Mouse (Mus musculus): ENCODE results near the gene Tmem171.

Tmem171 gene

GRCm38 (mm10) chr13:98693316-98693715 lies 1.3 kb downstream of the Tmem171 start:
- DNase-seq (ENCODE audit: low read depth, low spot score): no peak

GRCm38 (mm10) chr13:98691956-98692515 lies 2.6 kb downstream of the Tmem171 start:
- no peak for DNase-seq (ENCODE audit: low read depth, low spot score)

- DNase-seq (ENCODE audit: low read depth, low spot score): no peak
These were observed 3.7 kb downstream of the Tmem171 start for GRCm38 (mm10) chr13:98690886-98691285.

DNA sequence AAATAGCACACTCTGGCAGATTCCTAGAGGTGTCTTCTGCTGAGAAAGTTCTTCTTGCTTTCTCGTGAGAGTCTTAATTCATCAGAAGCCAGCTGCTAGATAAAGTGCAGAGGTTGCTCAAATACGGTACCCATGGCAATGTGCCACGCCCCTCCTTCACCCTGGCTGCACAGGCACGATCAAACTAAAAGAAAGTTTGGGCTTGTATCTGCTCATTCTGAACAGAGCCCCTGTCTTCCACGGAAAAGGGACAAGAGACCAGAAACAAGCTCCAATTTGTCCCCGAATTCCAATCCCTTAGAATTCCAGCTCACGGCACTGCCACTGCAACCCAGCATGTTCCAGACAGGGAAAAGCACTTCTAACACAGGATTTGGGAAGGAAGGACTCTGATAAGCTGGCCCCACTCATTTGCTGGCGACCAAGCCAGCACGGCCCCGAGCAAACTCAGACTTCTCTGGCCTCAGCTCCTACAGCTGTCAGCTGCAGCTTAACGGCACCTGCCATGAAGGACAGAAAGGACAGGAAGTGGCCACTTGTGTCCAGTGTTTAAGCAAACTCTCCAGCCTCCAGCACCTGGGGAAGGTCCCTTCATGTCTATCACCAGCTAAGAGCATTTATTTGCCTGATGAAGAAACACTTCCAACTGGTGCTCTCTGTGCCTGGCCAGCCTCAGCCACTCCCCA lies 4.9 kb downstream of the Tmem171 start:
- DNase-seq (ENCODE audit: low read depth, low spot score): no peak

GRCm38 (mm10) chr13:98687931-98688330 lies 6.7 kb downstream of the Tmem171 start:
- no peak for DNase-seq (ENCODE audit: low read depth, low spot score)

GRCm38 (mm10) chr13:98684144-98684900 lies 10.3 kb downstream of the Tmem171 start:
- DNase-seq (ENCODE audit: low read depth, low spot score): no peak

GRCm38 (mm10) chr13:98683412-98683811 lies 11.2 kb downstream of the Tmem171 start:
- no peak for DNase-seq (ENCODE audit: low read depth, low spot score)

DNA sequence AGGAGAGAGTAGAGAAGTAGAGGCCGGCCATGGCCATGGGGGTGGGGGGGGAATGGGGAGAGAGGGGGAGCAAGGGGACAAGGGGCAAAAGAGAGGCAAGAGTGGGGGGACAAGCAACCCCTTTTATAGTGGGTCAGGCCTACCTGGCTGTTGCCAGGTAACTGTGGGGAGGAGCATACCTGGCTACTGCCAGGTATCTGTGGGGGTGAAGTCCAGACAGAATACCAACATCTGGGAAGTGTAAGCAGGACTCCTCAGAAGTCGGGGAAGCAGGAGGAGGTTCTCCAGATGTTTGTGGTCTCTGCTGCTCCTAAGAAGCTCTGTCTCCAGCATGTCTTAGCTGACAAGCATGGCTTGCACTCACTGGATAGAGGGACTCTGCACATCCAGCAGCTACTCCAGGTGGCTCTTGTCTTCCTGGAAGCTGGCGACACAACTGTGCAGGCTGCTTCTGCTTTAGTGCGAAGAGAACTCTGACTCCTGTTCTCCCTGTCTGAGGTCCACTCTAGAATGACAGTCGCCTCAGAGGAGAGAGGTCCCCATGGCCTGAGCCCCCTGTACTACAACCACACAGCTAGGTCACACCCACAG lies 14.1 kb downstream of the Tmem171 start:
- DNase-seq (ENCODE audit: low read depth, low spot score): no peak

DNA sequence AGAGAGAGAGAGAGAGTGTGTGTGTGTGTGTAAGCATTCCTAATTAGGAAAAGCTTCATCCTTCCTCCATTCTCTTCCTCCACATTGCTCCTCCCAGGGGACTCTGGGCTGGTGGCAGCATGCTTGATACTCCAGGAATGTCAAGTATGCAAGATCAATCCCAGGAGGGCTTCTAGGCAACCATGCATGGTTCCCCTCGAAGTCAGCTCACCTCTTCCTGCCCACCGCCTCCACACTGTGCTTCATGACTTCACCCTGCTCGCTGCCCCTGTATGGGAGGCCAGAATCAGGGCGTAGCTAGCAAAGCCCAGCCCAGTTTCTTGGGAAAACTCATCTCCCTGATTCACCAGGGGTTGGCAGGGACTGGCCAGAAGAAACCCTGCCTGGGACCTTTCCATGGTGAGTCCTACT lies 15.0 kb downstream of the Tmem171 start:
- DNase-seq (ENCODE audit: low read depth, low spot score): no peak

GRCm38 (mm10) chr13:98679230-98679629 lies 15.4 kb downstream of the Tmem171 start:
- no peak for DNase-seq (ENCODE audit: low read depth, low spot score)

- DNase-seq (ENCODE audit: low read depth, low spot score): no peak
These were observed 20.7 kb downstream of the Tmem171 start for GRCm38 (mm10) chr13:98673922-98674321.

DNA sequence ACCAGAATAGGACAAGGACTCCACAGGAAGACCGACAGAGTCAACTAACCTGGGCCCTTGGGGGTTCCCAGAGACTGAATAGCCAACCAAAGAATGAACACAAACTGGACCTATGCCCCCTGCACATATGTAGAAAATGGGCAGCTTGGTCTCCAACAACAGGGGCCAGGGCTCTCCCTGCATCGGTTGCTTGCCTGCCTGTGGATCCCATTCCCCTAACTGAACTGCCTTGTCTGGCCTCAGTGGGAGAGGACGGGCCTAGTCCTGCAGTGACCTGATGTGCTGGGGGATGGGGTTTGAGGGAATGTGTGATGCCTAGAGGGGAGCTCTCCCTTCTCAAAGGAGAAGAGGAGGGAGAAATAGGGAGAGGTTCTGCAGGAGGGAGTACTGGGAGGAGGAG lies 25.3 kb downstream of the Tmem171 start:
- no peak for DNase-seq (ENCODE audit: low read depth, low spot score)

DNA sequence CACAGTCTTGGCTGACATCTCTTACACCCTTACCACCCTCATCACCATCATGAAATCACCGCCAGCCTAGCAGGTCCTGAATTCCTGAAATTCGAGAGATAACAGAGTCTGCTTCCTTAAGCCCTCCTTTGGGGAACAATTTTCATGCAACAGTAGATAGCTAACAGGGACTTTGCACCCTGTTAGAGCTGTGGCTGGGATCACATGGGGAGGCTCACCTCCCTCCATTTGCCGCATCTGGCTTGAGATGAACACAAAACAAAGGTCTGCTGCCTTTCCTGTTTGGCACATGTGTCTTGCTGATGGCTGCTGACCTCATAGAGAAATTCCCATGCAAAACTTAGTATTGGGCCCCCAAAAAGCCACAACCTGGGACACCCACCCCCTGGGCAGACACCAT lies 27.3 kb downstream of the Tmem171 start:
- no peak for DNase-seq (ENCODE audit: low read depth, low spot score)

- DNase-seq (ENCODE audit: low read depth, low spot score): no peak
These were observed 29.4 kb downstream of the Tmem171 start for GRCm38 (mm10) chr13:98665240-98665639.

DNA sequence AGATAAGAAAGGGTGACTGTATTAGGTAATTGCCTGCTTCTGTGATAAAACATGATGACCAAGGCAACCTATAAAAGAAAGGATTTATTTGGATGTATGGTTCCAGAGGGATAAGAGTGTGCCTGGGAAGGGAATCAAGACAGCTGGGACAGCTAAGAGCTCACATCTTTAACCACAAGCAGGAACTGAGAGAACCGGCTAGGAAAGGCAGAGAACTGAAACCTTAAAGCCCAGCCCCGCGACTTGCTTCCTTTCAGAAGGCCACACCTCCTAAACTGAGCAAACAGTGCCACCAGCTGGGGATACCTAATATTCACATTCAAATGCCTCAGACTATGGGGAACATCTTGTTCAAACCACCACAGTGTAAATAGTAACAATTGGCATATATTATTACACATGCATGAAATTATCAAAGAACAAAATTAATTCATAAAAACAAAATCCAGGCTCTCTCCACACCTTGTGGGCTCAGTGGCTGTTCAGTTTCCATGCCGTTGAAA lies 32.4 kb downstream of the Tmem171 start:
- no peak for DNase-seq (ENCODE audit: low read depth, low spot score)

- no peak for DNase-seq (ENCODE audit: low read depth, low spot score)
These were observed 38.6 kb downstream of the Tmem171 start for GRCm38 (mm10) chr13:98656034-98656471.

DNA sequence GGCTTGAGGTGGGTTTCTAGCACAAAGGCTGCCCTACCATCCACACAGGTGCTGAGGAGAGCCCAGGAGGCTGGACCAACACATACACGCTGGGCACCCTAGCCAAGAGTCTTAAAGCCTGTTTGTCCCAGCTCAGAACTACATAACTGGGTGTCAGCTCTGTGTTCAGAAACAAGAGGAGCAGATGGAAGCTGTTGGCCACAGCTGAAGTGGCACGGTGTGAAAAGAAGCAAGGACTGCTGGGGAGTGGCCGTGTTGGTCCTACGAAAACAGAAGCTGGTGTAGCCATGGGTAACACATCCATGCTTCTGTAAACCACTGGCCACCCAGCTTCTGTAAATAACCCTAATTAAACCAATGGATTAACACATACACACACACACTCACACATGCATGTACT lies 39.3 kb downstream of the Tmem171 start:
- no peak for DNase-seq (ENCODE audit: low read depth, low spot score)

DNA sequence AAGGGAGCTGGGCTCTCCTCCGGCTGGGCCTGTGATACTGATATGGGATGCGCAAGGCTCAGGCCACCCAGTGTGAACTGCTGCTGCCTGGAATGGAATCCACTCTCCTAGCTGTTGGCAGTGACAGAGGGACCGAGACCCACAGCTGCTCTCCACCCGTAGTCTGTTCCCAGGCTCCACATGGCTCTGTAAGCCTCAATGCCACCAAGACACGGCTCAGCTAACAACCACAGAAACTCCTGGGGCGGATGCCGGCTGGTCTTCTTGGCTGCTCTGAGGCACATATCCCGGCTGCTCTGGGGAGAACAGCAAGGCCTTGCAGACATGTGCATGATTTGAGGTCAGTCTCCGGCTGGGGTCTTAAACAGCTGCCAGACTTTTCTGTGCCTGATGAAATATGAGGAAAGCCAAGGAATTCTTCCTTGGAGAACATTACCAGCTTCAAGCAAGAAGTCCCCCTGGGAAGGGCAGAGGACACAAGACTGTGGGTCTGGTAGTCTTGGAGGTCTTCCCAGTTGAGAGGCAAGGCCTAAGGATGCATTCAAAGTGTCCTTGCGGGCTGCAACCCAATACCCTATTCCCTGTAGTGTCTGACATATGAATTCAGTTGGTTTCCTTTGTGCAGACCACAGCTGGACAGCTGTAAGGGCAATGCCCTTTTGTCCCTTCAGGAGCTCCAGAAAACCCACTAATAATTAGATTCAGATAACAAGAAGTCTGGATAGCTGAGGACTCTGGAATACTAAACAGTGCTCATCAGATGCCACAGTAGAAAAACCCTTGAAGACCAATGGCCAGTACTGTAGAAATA lies 40.3 kb downstream of the Tmem171 start:
- no peak for DNase-seq (ENCODE audit: low read depth, low spot score)

GRCm38 (mm10) chr13:98652194-98652593 lies 42.4 kb downstream of the Tmem171 start:
- no peak for DNase-seq (ENCODE audit: low read depth, low spot score)

GRCm38 (mm10) chr13:98651228-98651977 lies 43.2 kb downstream of the Tmem171 start:
- DNase-seq (ENCODE audit: low read depth, low spot score): no peak

Measured in CD4-positive, CD25-positive, alpha-beta regulatory T cell, adult 2 months (primary cell).